Mouse (Mus musculus) ovary, postnatal 36 days (tissue): ENCODE measurements at regions not wholly inside any gene's neighbourhood (a gene's known extent, or its start where the extent isn't known, plus 50 kb on each side); places are given as distances from the start of the nearest gene placed in this dataset.

Experiments used
- DNase-seq: peaks from one replicate; pipeline ENCODE4 v3.0.0; 2022; ENCODE audit warnings: low spot score, mixed read lengths

GRCm38 (mm10) chr15:51264599-51265163 lies 2620.0 kb upstream of the Gm7489 start:
- no peak for DNase-seq

- no peak for DNase-seq
Measured at GRCm38 (mm10) chr15:51265971-51266370, 2618.7 kb upstream of the Gm7489 start.

GRCm38 (mm10) chr15:51271632-51272312 lies 2612.9 kb upstream of the Gm7489 start:
- no peak for DNase-seq

GRCm38 (mm10) chr15:51285334-51285733 lies 2599.4 kb upstream of the Gm7489 start:
- DNase-seq: no peak

GRCm38 (mm10) chr15:51286352-51286751 lies 2598.4 kb upstream of the Gm7489 start:
- no peak for DNase-seq

GRCm38 (mm10) chr15:51288911-51289432 lies 2595.7 kb upstream of the Gm7489 start:
- no peak for DNase-seq

- no peak for DNase-seq
Measured at GRCm38 (mm10) chr15:51289916-51290315, 2594.8 kb upstream of the Gm7489 start.

GRCm38 (mm10) chr15:51291183-51291582 lies 2593.5 kb upstream of the Gm7489 start:
- no peak for DNase-seq

- no peak for DNase-seq
Measured at GRCm38 (mm10) chr15:51296841-51297240, 2587.9 kb upstream of the Gm7489 start.

GRCm38 (mm10) chr15:51318072-51318471 lies 2566.6 kb upstream of the Gm7489 start:
- no peak for DNase-seq

- no peak for DNase-seq
Measured at GRCm38 (mm10) chr15:51318760-51319159, 2565.9 kb upstream of the Gm7489 start.

GRCm38 (mm10) chr15:51320366-51320894 lies 2564.3 kb upstream of the Gm7489 start:
- DNase-seq: no peak

- DNase-seq: no peak
Measured at GRCm38 (mm10) chr15:51323284-51323683, 2561.4 kb upstream of the Gm7489 start.

- DNase-seq: no peak
Measured at GRCm38 (mm10) chr15:51324211-51324610, 2560.5 kb upstream of the Gm7489 start.

GRCm38 (mm10) chr15:51327702-51328101 lies 2557.0 kb upstream of the Gm7489 start:
- DNase-seq: no peak

- DNase-seq: no peak
Measured at GRCm38 (mm10) chr15:51336441-51336840, 2548.3 kb upstream of the Gm7489 start.

GRCm38 (mm10) chr15:51346301-51346700 lies 2538.4 kb upstream of the Gm7489 start:
- no peak for DNase-seq

GRCm38 (mm10) chr15:51363391-51363790 lies 2521.3 kb upstream of the Gm7489 start:
- no peak for DNase-seq

GRCm38 (mm10) chr15:51371162-51371561 lies 2513.5 kb upstream of the Gm7489 start:
- no peak for DNase-seq

GRCm38 (mm10) chr15:51390383-51390782 lies 2494.3 kb upstream of the Gm7489 start:
- no peak for DNase-seq

- no peak for DNase-seq
Measured at GRCm38 (mm10) chr15:51391352-51391751, 2493.4 kb upstream of the Gm7489 start.

GRCm38 (mm10) chr15:51392449-51393405 lies 2492.0 kb upstream of the Gm7489 start:
- DNase-seq: no peak
